Mouse (Mus musculus): ENCODE results near the gene Bves.

DNA sequence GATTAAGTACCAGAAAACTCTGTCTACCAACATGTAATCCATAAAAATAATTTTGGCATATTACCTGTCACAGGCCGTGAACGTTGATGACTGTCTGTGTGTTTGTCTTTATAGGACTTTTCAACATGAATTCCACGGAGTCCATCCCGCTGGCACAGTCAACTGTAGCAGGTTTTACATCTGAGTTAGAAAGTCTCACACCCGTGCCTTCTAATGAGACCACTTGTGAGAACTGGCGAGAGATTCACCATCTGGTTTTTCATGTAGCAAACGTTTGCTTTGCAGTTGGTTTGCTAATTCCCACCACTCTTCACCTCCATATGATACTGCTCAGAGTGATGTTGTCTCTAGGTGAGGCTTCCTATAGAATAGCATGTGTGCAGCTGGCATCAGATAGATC, 3.5 kb downstream of the Bves start:
- TF ChIP-seq POLR2A (IDR thresholded peaks at IDR 0.05; ENCODE audit: low read depth, low read length) (no peak), CTCF (conservative IDR thresholded peaks at IDR 0.05; ENCODE audit: insufficient read depth, insufficient read length, low read depth, low read length) (no peak)

All from kidney, adult 2 months (tissue).